Mouse (Mus musculus): ENCODE data around the gene Pld1. TPM values are rescaled to one million over a fixed set of nuclear protein-coding genes. Genes with fewer than 3 reads are reported as not detected.
"Not testable (repeated sequence)": the region's sequence is repeated elsewhere in the genome, so short reads cannot be mapped to it uniquely, and the experiment has no call there.

Pld1 gene
- polyA plus RNA-seq, 1 experiment from 2014 or later, result 4.0 TPM

- Histone ChIP-seq H3K4me3 (replicated peaks) (no peak overlapping the region), H3K27me3 (replicated peaks) (no peaks in the 10 kb centered on the region), H3K36me3 (no peaks in the 10 kb centered on the region), H3K9ac (replicated peaks) (no peak overlapping the region), H3K4me1 (no peaks in the 10 kb centered on the region), H3K27ac (replicated peaks) (no peak overlapping the region), H3K9me3 (replicated peaks) (no peaks in the 10 kb centered on the region), H3K4me2 (no peak overlapping the region)
- ATAC-seq (ENCODE audit: low FRiP score), result no peak
- WGBS, result 94% methylated on average over 14 of the region's 14 CpGs
Measured at GRCm38 (mm10) chr3:27918656-27919436, 19.6 kb upstream of the Pld1 start.

GRCm38 (mm10) chr3:27921268-27922020 lies 17.1 kb upstream of the Pld1 start:
- no peak overlapping the region for H3K27ac ChIP-seq (replicated peaks)
- no peak overlapping the region for H3K4me3 ChIP-seq (replicated peaks)
- no peaks in the 10 kb centered on the region for H3K4me1 ChIP-seq
- no peaks in the 10 kb centered on the region for H3K36me3 ChIP-seq
- H3K9me3 ChIP-seq (replicated peaks), result no peaks in the 10 kb centered on the region
- H3K27me3 ChIP-seq (replicated peaks), result no peaks in the 10 kb centered on the region
- H3K4me2 ChIP-seq, result no peak overlapping the region
- WGBS, result 93% methylated on average over 11 of the region's 11 CpGs
- no peak for ATAC-seq (ENCODE audit: low FRiP score)
- H3K9ac ChIP-seq (replicated peaks), result no peak overlapping the region

GRCm38 (mm10) chr3:27924037-27924436 lies 14.5 kb upstream of the Pld1 start:
- Histone ChIP-seq H3K27me3 (replicated peaks) (no peaks in the 10 kb centered on the region), H3K4me3 (replicated peaks) (no peak overlapping the region), H3K4me2 (no peak overlapping the region), H3K4me1 (no peaks in the 10 kb centered on the region), H3K36me3 (no peaks in the 10 kb centered on the region), H3K9me3 (replicated peaks) (no peaks in the 10 kb centered on the region), H3K9ac (replicated peaks) (no peak overlapping the region), H3K27ac (replicated peaks) (no peak overlapping the region)
- ATAC-seq (ENCODE audit: low FRiP score), result no peak
- WGBS, result 55% methylated on average over 3 of the region's 3 CpGs

GRCm38 (mm10) chr3:27929219-27929618 lies 9.3 kb upstream of the Pld1 start:
- Histone ChIP-seq H3K9me3 (replicated peaks) (no peaks in the 10 kb centered on the region), H3K4me3 (replicated peaks) (no peak overlapping the region), H3K9ac (replicated peaks) (no peak overlapping the region), H3K27ac (replicated peaks) (no peak overlapping the region), H3K4me2 (no peak overlapping the region), H3K36me3 (no peaks in the 10 kb centered on the region), H3K27me3 (replicated peaks) (no peaks in the 10 kb centered on the region), H3K4me1 (no peaks in the 10 kb centered on the region)
- ATAC-seq (ENCODE audit: low FRiP score), result no peak
- 86% methylated on average over 4 of the region's 4 CpGs for WGBS

- Histone ChIP-seq H3K4me1 (no peaks in the 10 kb centered on the region), H3K4me2 (no peak overlapping the region), H3K4me3 (replicated peaks) (no peak overlapping the region), H3K9ac (replicated peaks) (no peak overlapping the region), H3K27me3 (replicated peaks) (peaks cover 5% of the 10 kb centered on the region; the same call in 1 of the 2 replicates), H3K27ac (replicated peaks) (no peak overlapping the region), H3K36me3 (no peaks in the 10 kb centered on the region), H3K9me3 (replicated peaks) (no peaks in the 10 kb centered on the region)
- 85% methylated on average over 5 of the region's 5 CpGs for WGBS
- ATAC-seq (ENCODE audit: low FRiP score), result no peak
Measured at GRCm38 (mm10) chr3:27932391-27932790, 6.1 kb upstream of the Pld1 start.

GRCm38 (mm10) chr3:27935644-27936043 lies 2.9 kb upstream of the Pld1 start:
- ATAC-seq (ENCODE audit: low FRiP score), result no peak
- 56% methylated on average over 3 of the region's 3 CpGs for WGBS

GRCm38 (mm10) chr3:27936731-27937130 lies 1.8 kb upstream of the Pld1 start:
- no peak for ATAC-seq (ENCODE audit: low FRiP score)
- Histone ChIP-seq H3K27me3 (replicated peaks) (peaks cover 5% of the 10 kb centered on the region; the same call in 1 of the 2 replicates), H3K9me3 (replicated peaks) (no peaks in the 10 kb centered on the region), H3K4me3 (replicated peaks) (no peak overlapping the region), H3K36me3 (no peaks in the 10 kb centered on the region), H3K9ac (replicated peaks) (no peak overlapping the region), H3K27ac (replicated peaks) (no peak overlapping the region), H3K4me2 (no peak overlapping the region), H3K4me1 (peaks cover 18% of the 10 kb centered on the region)
- WGBS, result 84% methylated on average over 5 of the region's 5 CpGs

More at GRCm38 (mm10) chr3:27935644-27936043, 2.9 kb upstream of the Pld1 start:
- H3K27ac ChIP-seq (replicated peaks), result no peak overlapping the region
- no peak overlapping the region for H3K4me3 ChIP-seq (replicated peaks)
- no peaks in the 10 kb centered on the region for H3K9me3 ChIP-seq (replicated peaks)
- no peak overlapping the region for H3K4me2 ChIP-seq
- H3K27me3 ChIP-seq (replicated peaks), result peaks cover 5% of the 10 kb centered on the region; the same call in 1 of the 2 replicates
- H3K4me1 ChIP-seq, result peaks cover 18% of the 10 kb centered on the region
- H3K36me3 ChIP-seq, result no peaks in the 10 kb centered on the region
- H3K9ac ChIP-seq (replicated peaks), result no peak overlapping the region

- H3K27ac ChIP-seq (replicated peaks), result no peak overlapping the region
- no peak overlapping the region for H3K4me2 ChIP-seq
- ATAC-seq (ENCODE audit: low FRiP score), result no peak
- no peaks in the 10 kb centered on the region for H3K36me3 ChIP-seq
- H3K4me1 ChIP-seq, result peaks cover 18% of the 10 kb centered on the region
- H3K27me3 ChIP-seq (replicated peaks), result peaks cover 5% of the 10 kb centered on the region; the same call in 1 of the 2 replicates
- 85% methylated on average over 13 of the region's 13 CpGs for WGBS
- no peak overlapping the region for H3K9ac ChIP-seq (replicated peaks)
- H3K9me3 ChIP-seq (replicated peaks), result no peaks in the 10 kb centered on the region
- no peak overlapping the region for H3K4me3 ChIP-seq (replicated peaks)
Measured at GRCm38 (mm10) chr3:27937144-27938110, 1.1 kb upstream of the Pld1 start.

- 80% methylated on average over 3 of the region's 3 CpGs for WGBS
- Histone ChIP-seq H3K4me3 (replicated peaks) (no peak overlapping the region), H3K4me2 (no peak overlapping the region), H3K9me3 (replicated peaks) (no peaks in the 10 kb centered on the region), H3K27me3 (replicated peaks) (peaks cover 5% of the 10 kb centered on the region; the same call in 1 of the 2 replicates), H3K36me3 (no peaks in the 10 kb centered on the region), H3K9ac (replicated peaks) (no peak overlapping the region), H3K4me1 (peaks cover 18% of the 10 kb centered on the region), H3K27ac (replicated peaks) (no peak overlapping the region)
- ATAC-seq (ENCODE audit: low FRiP score), result no peak
Measured at GRCm38 (mm10) chr3:27941634-27942033, 3.1 kb downstream of the Pld1 start.

GRCm38 (mm10) chr3:27942991-27943390 lies 4.5 kb downstream of the Pld1 start:
- H3K27ac ChIP-seq (replicated peaks), result no peak overlapping the region
- 85% methylated on average over 7 of the region's 7 CpGs for WGBS
- H3K27me3 ChIP-seq (replicated peaks), result no peaks in the 10 kb centered on the region
- H3K9me3 ChIP-seq (replicated peaks), result no peaks in the 10 kb centered on the region
- no peak overlapping the region for H3K4me3 ChIP-seq (replicated peaks)
- ATAC-seq (ENCODE audit: low FRiP score), result no peak
- H3K36me3 ChIP-seq, result no peaks in the 10 kb centered on the region
- H3K4me2 ChIP-seq, result no peak overlapping the region
- H3K4me1 ChIP-seq, result peaks cover 18% of the 10 kb centered on the region
- no peak overlapping the region for H3K9ac ChIP-seq (replicated peaks)

- not testable (repeated sequence) for H3K9ac ChIP-seq (replicated peaks); H3K27me3 ChIP-seq (replicated peaks); H3K4me1 ChIP-seq; H3K27ac ChIP-seq (replicated peaks); H3K4me3 ChIP-seq (replicated peaks); ATAC-seq (ENCODE audit: low FRiP score); H3K9me3 ChIP-seq (replicated peaks); H3K36me3 ChIP-seq; H3K4me2 ChIP-seq
- 95% methylated on average over 2 of the region's 2 CpGs for WGBS
Measured at GRCm38 (mm10) chr3:27945397-27945796, 6.9 kb downstream of the Pld1 start.

Measured in neural tube, embryonic 15.5 days (tissue).